Mouse (Mus musculus): Measurements from ENCODE around the gene Cyp2ab1.

- TF ChIP-seq CTCF (IDR thresholded peaks at IDR 0.05; ENCODE audit: borderline replicate concordance, extremely low read depth, insufficient read depth, insufficient read length): no peak
- no peak for TF ChIP-seq POLR2A (IDR thresholded peaks at IDR 0.05; ENCODE audit: borderline replicate concordance, extremely low read depth, insufficient read depth, insufficient read length, poor library complexity, severe bottlenecking)
Measured at GRCm38 (mm10) chr16:20325286-20325685, at the start of gene Cyp2ab1.
